Mouse (Mus musculus): ENCODE measurements around the gene Vps11.
"Not testable (repeated sequence)": the region's sequence is repeated elsewhere in the genome, so short reads cannot be mapped to it uniquely, and the experiment has no call there.

DNA sequence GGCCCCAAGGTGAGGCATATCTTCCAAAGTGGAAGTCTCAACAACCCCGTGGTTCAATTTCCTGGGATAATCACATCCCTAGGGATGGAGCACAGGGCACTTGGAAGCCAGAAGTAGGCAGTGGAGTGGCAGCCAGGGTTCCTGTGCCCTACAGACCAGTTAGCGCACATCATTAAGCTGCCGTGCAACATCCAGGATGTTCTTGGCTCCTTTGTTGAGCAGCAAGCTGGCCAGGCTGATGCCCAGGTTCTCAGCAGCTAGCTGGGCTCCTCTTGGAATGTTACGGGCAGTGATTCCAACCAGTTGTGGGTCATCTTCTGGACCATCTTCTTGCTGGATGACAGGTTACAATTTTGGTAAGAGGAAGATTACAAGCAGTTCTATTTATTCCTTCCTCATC is 25.0 kb downstream of the Vps11 start:
- not testable (repeated sequence) for TF ChIP-seq POLR2A (IDR thresholded peaks at IDR 0.05; ENCODE audit: borderline replicate concordance, insufficient read depth, low read length); CTCF (IDR thresholded peaks at IDR 0.05; ENCODE audit: borderline replicate concordance, insufficient read depth, low read depth, low read length)
